Mouse (Mus musculus): Measurements from ENCODE around the gene Grin3b. TPM values are rescaled to one million over a fixed set of nuclear protein-coding genes. Genes with fewer than 3 reads are reported as not detected.

Gene Grin3b
- polyA plus RNA-seq, 1 experiment from 2014 or later, result 0.08 TPM

DNA sequence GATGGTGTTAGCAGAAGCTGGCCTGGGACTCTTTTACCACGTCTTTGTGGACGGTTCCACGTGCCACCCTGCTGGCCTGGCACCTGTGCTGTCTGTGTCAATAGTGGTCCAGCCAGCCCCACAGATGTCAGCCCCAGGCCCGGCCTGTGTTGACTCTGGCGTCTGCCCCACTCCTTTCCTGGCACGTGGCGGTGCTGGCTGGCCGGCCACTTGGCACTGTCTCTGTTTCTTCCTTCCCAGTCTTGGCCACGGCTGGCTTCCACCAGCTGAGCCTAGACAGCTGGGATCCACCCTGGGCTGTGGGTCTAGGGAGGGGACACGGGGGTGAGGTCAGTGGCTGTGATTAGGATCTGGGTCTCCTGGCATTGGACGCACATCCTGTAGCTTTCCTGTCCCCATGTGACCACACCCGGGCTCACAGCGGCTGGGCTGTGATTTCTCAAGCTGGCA, 36.2 kb upstream of the Grin3b start:
- no peak overlapping the region for H3K9ac ChIP-seq (ENCODE audit: low read depth, low read length)
- no peak overlapping the region for H3K4me3 ChIP-seq (ENCODE audit: low read depth, low read length)
- WGBS (ENCODE audit: insufficient replicate concordance), result 51% methylated on average over 13 of the region's 13 CpGs
- no peaks in the 10 kb centered on the region for H3K27me3 ChIP-seq (ENCODE audit: control insufficient read depth, insufficient read depth, low read depth, low read length)
- H3K4me1 ChIP-seq (ENCODE audit: control insufficient read depth, low read depth, low read length), result peaks cover 68% of the 10 kb centered on the region
- H3K9me3 ChIP-seq (replicated peaks; ENCODE audit: control insufficient read depth, low read length), result no peaks in the 10 kb centered on the region
- H3K27ac ChIP-seq (ENCODE audit: low read length), result no peak overlapping the region; the same call in 1 of the 2 replicates
- ATAC-seq (ENCODE audit: low read depth), result no peak
- no peaks in the 10 kb centered on the region for H3K36me3 ChIP-seq (ENCODE audit: control insufficient read depth, insufficient read depth)
- H3K4me2 ChIP-seq (ENCODE audit: low read depth, low read length), result no peak overlapping the region

DNA sequence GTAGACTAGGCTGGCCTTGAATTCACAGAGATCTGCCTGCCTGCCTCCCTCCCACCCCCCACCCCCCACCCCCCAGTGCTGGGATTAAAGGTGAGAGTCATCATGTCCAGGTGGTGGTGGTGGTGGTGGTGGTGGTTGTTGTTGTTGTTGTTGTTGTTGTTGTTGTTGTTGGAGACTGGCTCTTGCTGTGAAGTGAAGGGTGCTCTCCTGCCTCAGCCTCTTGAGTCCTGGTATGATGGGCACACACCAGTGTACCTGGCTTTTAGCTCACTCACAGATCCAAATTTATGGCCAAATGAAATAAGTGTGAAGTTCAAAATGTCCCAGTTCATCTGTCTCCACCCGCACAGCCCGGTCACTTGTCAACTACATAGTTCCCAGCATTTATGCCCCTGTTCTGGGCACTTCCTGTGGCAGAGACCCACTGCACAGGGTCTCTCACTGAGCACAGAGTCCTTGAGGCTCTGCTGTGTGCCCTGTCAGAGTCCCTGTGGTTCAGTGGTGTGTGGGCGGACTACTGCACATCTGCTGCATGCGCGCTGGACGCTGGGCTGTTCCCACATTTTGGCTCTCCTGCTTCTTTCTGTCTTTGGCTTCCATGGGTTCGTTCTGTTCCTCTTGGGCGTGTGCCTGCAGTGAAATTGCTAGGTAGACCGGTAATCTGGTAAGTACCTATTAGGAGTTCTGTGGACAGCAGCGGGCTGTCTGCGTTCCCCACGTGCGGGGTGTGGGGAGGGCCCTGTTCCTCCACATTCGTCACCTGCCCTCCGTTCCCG, 35.5 kb upstream of the Grin3b start:
- Histone ChIP-seq H3K9me3 (replicated peaks; ENCODE audit: control insufficient read depth, low read length) (no peaks in the 10 kb centered on the region), H3K36me3 (ENCODE audit: control insufficient read depth, insufficient read depth) (no peaks in the 10 kb centered on the region), H3K4me2 (ENCODE audit: low read depth, low read length) (no peak overlapping the region), H3K27me3 (ENCODE audit: control insufficient read depth, insufficient read depth, low read depth, low read length) (no peaks in the 10 kb centered on the region), H3K27ac (ENCODE audit: low read length) (no peak overlapping the region), H3K9ac (ENCODE audit: low read depth, low read length) (no peak overlapping the region; the same call in 1 of the 2 replicates), H3K4me1 (ENCODE audit: control insufficient read depth, low read depth, low read length) (peaks cover 72% of the 10 kb centered on the region), H3K4me3 (ENCODE audit: low read depth, low read length) (no peak overlapping the region)
- WGBS (ENCODE audit: insufficient replicate concordance), result 83% methylated on average over 16 of the region's 16 CpGs
- ATAC-seq (ENCODE audit: low read depth), result no peak

DNA sequence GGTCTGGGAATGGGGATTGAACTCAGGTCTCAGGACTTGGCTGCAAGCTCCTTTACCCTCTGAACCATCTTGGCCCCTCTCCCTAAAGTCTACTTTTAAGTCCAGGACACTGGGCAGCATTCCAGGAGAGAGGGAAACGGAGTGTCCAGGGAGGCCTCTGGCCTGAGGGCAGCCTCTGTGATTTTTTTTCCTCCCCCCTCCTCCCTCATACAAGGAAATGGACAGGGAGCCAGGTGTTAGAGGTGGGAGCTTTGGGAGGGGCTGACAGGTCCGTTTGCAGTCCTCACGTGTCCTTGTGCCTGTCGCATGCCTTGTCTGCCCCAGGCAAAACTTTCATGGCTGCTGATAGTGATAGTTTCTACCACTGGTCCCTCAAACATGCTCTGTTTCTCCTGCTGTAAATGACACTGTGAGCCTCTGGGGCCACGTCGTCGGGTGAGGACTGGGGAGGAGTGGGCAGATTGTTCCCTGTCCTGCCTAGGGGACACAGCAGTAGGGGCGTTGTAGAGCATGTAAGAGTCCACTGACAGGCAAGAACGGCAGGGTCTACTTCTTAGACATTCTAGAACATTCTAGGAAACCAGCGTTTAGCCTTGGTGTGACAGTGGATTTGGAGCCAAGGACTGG, 34.1 kb upstream of the Grin3b start:
- H3K9ac ChIP-seq (ENCODE audit: low read depth, low read length), result peak overlapping the region; percentile 46
- no peak overlapping the region for H3K4me3 ChIP-seq (ENCODE audit: low read depth, low read length)
- peak overlapping the region; percentile 47; the same call in 1 of the 2 replicates for H3K4me2 ChIP-seq (ENCODE audit: low read depth, low read length)
- H3K27me3 ChIP-seq (ENCODE audit: control insufficient read depth, insufficient read depth, low read depth, low read length), result no peaks in the 10 kb centered on the region
- H3K9me3 ChIP-seq (replicated peaks; ENCODE audit: control insufficient read depth, low read length), result no peaks in the 10 kb centered on the region
- H3K36me3 ChIP-seq (ENCODE audit: control insufficient read depth, insufficient read depth), result no peaks in the 10 kb centered on the region
- ATAC-seq (ENCODE audit: low read depth), result no peak
- H3K4me1 ChIP-seq (ENCODE audit: control insufficient read depth, low read depth, low read length), result peaks cover 74% of the 10 kb centered on the region
- 54% methylated on average over 10 of the region's 10 CpGs for WGBS (ENCODE audit: insufficient replicate concordance)
- H3K27ac ChIP-seq (ENCODE audit: low read length), result peak overlapping the region; percentile 83

DNA sequence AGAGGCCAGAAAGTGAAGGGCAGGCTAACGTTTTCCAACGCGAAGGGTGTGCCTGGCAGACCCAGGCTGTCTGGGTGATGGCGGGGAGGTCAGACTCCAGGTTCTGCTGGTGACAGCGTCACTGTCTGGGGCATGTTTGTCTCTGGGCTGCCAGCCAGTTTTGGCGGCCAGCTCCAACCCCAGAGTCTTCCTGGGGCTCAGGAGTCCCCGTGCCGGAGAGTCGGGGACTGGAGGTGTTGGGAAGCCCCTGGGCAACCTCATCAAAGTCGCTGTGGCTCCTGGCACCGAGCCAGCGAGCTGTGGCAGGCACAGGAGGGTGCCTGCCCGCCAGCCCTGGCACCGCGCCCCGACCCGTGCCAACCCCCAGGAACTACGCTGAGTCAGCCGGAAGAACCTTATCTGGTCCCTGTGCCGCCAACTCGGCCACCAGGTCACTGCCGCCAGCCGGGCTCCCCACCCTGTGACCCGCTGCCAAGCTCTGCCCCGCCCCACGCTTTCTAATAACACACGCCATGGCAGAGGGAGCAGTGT, 33.5 kb upstream of the Grin3b start:
- no peaks in the 10 kb centered on the region for H3K36me3 ChIP-seq (ENCODE audit: control insufficient read depth, insufficient read depth)
- H3K9me3 ChIP-seq (replicated peaks; ENCODE audit: control insufficient read depth, low read length), result no peaks in the 10 kb centered on the region
- WGBS (ENCODE audit: insufficient replicate concordance), result 34% methylated on average over 27 of the region's 27 CpGs
- H3K27me3 ChIP-seq (ENCODE audit: control insufficient read depth, insufficient read depth, low read depth, low read length), result no peaks in the 10 kb centered on the region
- peak overlapping the region; percentile 83 for H3K27ac ChIP-seq (ENCODE audit: low read length)
- peaks cover 70% of the 10 kb centered on the region for H3K4me1 ChIP-seq (ENCODE audit: control insufficient read depth, low read depth, low read length)
- ATAC-seq (ENCODE audit: low read depth), result peak; percentile 55
- peak overlapping the region; percentile 23; the same call in 1 of the 2 replicates for H3K4me3 ChIP-seq (ENCODE audit: low read depth, low read length)
- H3K9ac ChIP-seq (ENCODE audit: low read depth, low read length), result peak overlapping the region; percentile 46
- peak overlapping the region; percentile 47 for H3K4me2 ChIP-seq (ENCODE audit: low read depth, low read length)

DNA sequence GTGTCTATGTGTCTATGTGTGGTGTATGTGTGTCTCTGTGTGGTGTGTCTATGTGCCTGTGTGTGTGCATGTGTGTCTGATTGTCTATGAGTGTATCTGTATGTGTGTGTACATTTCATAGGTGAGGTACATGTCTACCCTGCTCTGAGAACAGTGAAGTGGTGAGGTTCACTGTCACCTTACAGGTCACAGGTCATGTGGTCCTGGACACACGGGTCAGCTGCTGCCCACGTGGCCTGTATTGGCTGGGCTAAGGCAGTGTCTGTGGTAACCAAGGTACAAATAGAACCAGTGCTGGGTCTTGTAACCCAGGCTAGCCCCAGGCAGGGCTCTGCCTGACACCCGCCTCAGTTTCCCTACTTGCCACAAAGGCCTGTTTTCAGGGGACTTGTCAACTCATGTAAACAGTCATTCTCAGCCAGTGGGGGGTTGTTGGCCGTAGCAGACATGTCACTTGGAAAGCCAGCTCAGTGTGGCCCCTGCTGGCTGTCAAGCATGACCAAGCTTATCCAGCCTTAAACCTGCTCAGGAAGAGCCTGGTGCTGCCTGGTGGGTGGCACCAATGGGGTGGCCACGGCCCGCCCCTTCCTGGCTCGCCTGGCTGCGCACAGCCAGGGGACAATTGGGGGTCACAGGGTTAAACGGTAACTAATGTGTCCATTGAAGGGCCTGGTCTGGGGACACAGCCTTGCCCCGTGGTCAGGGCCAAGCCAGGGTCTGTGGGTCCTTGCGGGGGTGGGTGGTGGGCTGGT, 32.6 kb upstream of the Grin3b start:
- peak overlapping the region; percentile 47; the same call in 1 of the 2 replicates for H3K4me2 ChIP-seq (ENCODE audit: low read depth, low read length)
- H3K9me3 ChIP-seq (replicated peaks; ENCODE audit: control insufficient read depth, low read length), result no peaks in the 10 kb centered on the region
- no peaks in the 10 kb centered on the region for H3K27me3 ChIP-seq (ENCODE audit: control insufficient read depth, insufficient read depth, low read depth, low read length)
- peaks cover 64% of the 10 kb centered on the region for H3K4me1 ChIP-seq (ENCODE audit: control insufficient read depth, low read depth, low read length)
- H3K9ac ChIP-seq (ENCODE audit: low read depth, low read length), result no peak overlapping the region; the same call in 1 of the 2 replicates
- ATAC-seq (ENCODE audit: low read depth), result peak; percentile 59
- no peaks in the 10 kb centered on the region for H3K36me3 ChIP-seq (ENCODE audit: control insufficient read depth, insufficient read depth)
- no peak overlapping the region for H3K4me3 ChIP-seq (ENCODE audit: low read depth, low read length)
- 54% methylated on average over 11 of the region's 11 CpGs for WGBS (ENCODE audit: insufficient replicate concordance)
- H3K27ac ChIP-seq (ENCODE audit: low read length), result peak overlapping the region; percentile 83

DNA sequence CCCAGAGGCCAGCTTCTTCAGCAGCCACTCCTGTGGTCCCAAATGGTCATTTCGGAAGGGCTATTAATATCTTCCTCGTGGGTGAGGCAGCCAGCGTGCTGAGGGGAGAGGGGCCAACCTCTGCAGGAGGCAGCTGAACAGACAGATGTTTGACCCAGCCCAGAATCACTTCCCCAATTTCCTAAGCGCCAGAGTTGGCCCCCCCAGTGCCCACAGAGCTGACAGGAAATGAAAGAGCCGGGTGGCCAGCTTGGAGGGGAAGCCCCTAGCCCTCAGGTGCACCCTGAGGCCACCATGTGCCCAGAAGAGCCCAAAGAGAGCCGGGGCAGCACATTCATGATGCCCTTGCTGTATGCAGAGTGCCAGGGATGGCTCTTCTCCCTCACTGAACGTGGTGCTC, 29.8 kb upstream of the Grin3b start:
- peaks cover 68% of the 10 kb centered on the region for H3K4me1 ChIP-seq (ENCODE audit: control insufficient read depth, low read depth, low read length)
- H3K9ac ChIP-seq (ENCODE audit: low read depth, low read length), result no peak overlapping the region
- H3K27me3 ChIP-seq (ENCODE audit: control insufficient read depth, insufficient read depth, low read depth, low read length), result no peaks in the 10 kb centered on the region
- no peak overlapping the region for H3K4me2 ChIP-seq (ENCODE audit: low read depth, low read length)
- no peaks in the 10 kb centered on the region for H3K36me3 ChIP-seq (ENCODE audit: control insufficient read depth, insufficient read depth)
- ATAC-seq (ENCODE audit: low read depth), result no peak
- H3K9me3 ChIP-seq (replicated peaks; ENCODE audit: control insufficient read depth, low read length), result no peaks in the 10 kb centered on the region
- no peak overlapping the region for H3K4me3 ChIP-seq (ENCODE audit: low read depth, low read length)
- 18% methylated on average over 7 of the region's 7 CpGs for WGBS (ENCODE audit: insufficient replicate concordance)
- H3K27ac ChIP-seq (ENCODE audit: low read length), result no peak overlapping the region

DNA sequence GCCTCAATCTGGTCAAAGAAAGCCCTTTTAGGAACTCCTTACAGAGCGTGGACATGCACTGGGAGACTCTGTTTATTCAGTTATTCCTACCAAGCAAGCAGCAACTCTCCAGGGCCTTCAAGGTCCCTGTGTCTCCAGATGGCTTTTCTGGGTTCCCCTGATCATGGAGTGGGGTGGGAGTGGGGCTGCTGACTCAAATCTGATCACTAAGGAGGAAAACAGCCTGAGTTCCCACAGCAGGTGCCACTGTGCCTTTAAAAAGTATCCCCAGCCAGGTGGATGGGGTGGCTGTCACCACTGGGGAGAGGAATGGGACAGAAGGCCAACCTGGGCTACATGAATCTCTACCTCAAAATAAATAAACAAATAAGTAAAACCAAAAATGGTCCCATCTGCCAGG, 27.5 kb upstream of the Grin3b start:
- no peaks in the 10 kb centered on the region for H3K9me3 ChIP-seq (replicated peaks; ENCODE audit: control insufficient read depth, low read length)
- 0 out of 2 replicates have a peak, but pooled peaks cover 2% of the 10 kb centered on the region for H3K36me3 ChIP-seq (ENCODE audit: control insufficient read depth, insufficient read depth)
- WGBS (ENCODE audit: insufficient replicate concordance), result 52% methylated on average over 1 of the region's 1 CpGs
- ATAC-seq (ENCODE audit: low read depth), result no peak
- H3K27ac ChIP-seq (ENCODE audit: low read length), result peak overlapping the region; percentile 28
- H3K9ac ChIP-seq (ENCODE audit: low read depth, low read length), result no peak overlapping the region
- peaks cover 65% of the 10 kb centered on the region for H3K4me1 ChIP-seq (ENCODE audit: control insufficient read depth, low read depth, low read length)
- H3K4me3 ChIP-seq (ENCODE audit: low read depth, low read length), result no peak overlapping the region
- no peak overlapping the region for H3K4me2 ChIP-seq (ENCODE audit: low read depth, low read length)
- H3K27me3 ChIP-seq (ENCODE audit: control insufficient read depth, insufficient read depth, low read depth, low read length), result no peaks in the 10 kb centered on the region

DNA sequence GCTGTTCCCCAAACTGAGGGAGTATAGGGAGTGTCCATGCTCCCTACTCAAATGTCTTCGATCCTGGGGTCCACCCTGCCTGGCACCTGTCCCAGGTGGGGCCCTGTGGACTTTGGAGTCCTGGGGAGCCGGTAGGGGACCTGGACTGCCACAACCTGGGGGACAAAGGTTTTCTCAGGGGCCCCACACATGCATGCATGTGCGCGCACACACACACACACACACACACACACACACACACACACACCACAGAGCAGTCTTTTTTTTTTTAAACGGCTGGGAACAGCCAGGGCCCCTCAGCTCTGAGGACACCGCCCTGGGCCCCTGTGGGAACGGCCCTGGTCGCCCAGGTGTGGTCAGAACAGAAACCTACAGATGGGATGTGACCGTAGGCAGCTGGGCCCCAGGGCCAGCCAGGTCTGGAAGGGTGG, 27.0 kb upstream of the Grin3b start:
- Histone ChIP-seq H3K9ac (ENCODE audit: low read depth, low read length) (peak overlapping the region; percentile 7; the same call in 1 of the 2 replicates), H3K27me3 (ENCODE audit: control insufficient read depth, insufficient read depth, low read depth, low read length) (no peaks in the 10 kb centered on the region), H3K4me1 (ENCODE audit: control insufficient read depth, low read depth, low read length) (peaks cover 60% of the 10 kb centered on the region), H3K4me3 (ENCODE audit: low read depth, low read length) (no peak overlapping the region), H3K27ac (ENCODE audit: low read length) (peak overlapping the region; percentile 42; the same call in 1 of the 2 replicates), H3K4me2 (ENCODE audit: low read depth, low read length) (no peak overlapping the region), H3K36me3 (ENCODE audit: control insufficient read depth, insufficient read depth) (0 out of 2 replicates have a peak, but pooled peaks cover 2% of the 10 kb centered on the region), H3K9me3 (replicated peaks; ENCODE audit: control insufficient read depth, low read length) (no peaks in the 10 kb centered on the region)
- ATAC-seq (ENCODE audit: low read depth), result peak; percentile 32
- 26% methylated on average over 9 of the region's 9 CpGs for WGBS (ENCODE audit: insufficient replicate concordance)
